Mouse (Mus musculus): ENCODE data around the gene Nynrin.

DNA sequence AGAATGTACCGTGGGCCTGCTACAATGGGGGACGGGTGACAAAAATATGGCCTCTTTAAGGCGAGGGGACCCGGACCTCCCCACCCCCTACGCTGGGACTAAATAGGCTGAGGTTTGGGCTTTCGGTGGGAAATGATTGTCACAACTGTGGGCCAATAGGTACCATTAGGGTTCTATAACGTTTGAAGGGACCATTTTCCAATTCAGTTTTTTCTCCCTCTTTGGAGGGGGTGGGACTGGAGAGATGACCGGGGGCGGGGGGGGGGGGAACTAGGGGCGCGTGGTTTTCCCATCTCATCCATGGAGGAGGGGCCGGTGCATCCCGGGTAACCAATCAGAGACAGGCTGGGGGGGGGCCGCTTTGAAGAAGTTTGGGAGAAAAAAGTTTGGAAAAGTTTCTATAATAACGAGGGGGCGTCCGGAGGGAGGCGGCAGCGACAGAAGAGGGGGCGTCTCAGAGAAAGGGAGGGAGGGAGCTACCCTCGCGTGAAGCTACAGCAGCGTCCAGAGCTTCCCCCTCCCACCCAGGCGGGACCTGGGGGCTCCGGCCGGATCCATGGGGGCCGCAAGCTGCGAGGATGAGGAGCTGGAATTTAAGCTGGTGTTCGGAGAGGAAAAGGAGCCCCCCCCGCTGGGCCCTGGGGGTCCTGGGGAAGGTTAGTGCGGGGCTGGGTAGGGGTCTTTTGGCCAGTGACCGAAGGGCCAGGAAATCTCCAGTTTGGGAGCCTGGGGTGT lies 29.2 kb upstream of the Nynrin start:
- TF ChIP-seq CTCF (IDR thresholded peaks at IDR 0.05; ENCODE audit: low read depth, low read length) = no peak
- no peak for TF ChIP-seq POLR2AphosphoS5 (IDR thresholded peaks at IDR 0.05; ENCODE audit: insufficient replicate concordance, low read depth, low read length)
- TF ChIP-seq GATA1 (IDR thresholded peaks at IDR 0.05; ENCODE audit: borderline replicate concordance, low read length) = no peak
